Mouse (Mus musculus): ENCODE measurements around the gene Tns1.

Gene Tns1

DNA sequence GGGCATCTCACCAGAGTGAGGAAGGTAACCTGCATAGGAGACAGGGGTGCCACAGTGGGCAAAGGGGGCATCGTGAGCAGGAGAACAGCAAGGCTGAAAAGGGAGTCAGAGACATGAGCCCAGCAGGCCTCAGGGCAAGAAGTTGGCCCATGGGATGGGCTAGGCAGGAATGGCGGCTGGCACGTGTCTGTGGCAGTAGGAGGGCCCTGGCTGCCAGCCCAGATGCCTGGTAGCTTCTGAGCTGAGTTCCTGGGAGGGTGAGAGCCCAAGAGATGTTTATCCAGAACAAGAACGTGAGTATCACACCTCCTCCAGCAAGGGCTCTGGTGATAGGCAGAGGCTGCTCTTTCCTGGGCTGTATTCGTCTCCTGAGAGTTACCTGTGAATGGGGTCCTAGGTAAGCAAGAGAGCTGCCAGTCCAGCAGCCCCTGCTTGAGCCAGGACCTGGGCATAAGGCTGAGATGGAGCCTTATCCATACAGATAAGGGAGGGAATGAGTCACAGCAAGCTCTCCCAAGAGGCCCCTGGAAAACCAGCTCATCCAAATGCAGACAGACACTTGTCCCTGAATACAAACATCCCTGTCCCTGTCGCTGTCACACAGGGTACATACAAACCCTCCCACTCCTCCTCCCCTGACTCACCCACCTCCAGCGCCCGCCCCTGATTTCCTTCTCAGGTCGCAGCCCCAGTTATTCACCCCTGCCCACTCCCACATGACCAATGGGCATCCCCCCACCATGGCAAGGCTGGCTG is 2.2 kb downstream of the Tns1 start:
- DNase-seq (ENCODE audit: low spot score in 2 of 2) = peak in 1 of 2 experiments; percentile 55

GRCm38 (mm10) chr1:74121138-74121537 is 3.1 kb downstream of the Tns1 start:
- DNase-seq (ENCODE audit: low spot score in 2 of 2) = no peak

- DNase-seq (ENCODE audit: low spot score in 2 of 2) = peak; percentile 56 to 65
Observed at GRCm38 (mm10) chr1:74119115-74119514, 5.1 kb downstream of the Tns1 start.

GRCm38 (mm10) chr1:74117876-74118275 is 6.4 kb downstream of the Tns1 start:
- no peak for DNase-seq (ENCODE audit: low spot score in 2 of 2)

GRCm38 (mm10) chr1:74113071-74113470 is 11.2 kb downstream of the Tns1 start:
- peak in 1 of 2 experiments; percentile 49 for DNase-seq (ENCODE audit: low spot score in 2 of 2)

GRCm38 (mm10) chr1:74111696-74112030 is 12.6 kb downstream of the Tns1 start:
- no peak for DNase-seq (ENCODE audit: low spot score in 2 of 2)

DNA sequence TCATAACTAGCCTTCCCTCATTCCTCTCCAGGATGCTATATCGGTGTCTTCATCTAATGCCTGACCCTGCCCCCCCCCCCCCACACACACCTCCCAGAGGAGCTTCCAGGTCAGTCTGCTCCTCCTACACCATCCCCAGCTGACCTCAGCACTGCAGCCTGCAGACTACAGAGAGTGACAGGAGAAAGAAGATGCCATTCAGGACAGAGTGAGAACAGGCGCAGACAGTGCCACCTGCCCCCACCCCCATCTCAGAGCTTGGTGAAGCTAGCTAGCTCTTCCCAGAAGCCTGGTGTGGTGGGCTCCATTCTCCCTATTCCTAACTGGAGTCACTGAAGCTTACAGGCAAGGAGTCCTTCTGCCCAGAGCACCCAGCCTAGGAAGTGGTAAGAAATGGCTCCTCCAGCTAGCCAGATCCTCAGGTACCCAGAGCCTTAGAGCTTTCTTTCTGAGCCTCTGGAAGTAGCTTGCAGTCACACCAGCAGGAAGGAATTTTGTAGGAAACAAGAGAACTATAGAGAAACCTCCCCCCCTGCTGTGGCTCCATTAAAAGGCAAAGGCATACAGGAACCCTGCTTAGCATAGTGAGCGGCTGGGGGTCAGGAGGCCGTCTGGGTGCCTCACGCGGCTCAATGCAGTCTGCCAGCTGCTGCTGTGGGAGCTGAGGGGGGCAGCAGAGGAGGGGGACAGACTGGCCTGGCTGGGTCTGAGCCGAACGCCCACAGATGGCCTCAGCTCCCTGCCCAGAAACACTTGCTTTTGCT is 13.1 kb downstream of the Tns1 start:
- DNase-seq (ENCODE audit: low spot score in 2 of 2) = no peak

GRCm38 (mm10) chr1:74109670-74110069 is 14.6 kb downstream of the Tns1 start:
- no peak for DNase-seq (ENCODE audit: low spot score in 2 of 2)

DNA sequence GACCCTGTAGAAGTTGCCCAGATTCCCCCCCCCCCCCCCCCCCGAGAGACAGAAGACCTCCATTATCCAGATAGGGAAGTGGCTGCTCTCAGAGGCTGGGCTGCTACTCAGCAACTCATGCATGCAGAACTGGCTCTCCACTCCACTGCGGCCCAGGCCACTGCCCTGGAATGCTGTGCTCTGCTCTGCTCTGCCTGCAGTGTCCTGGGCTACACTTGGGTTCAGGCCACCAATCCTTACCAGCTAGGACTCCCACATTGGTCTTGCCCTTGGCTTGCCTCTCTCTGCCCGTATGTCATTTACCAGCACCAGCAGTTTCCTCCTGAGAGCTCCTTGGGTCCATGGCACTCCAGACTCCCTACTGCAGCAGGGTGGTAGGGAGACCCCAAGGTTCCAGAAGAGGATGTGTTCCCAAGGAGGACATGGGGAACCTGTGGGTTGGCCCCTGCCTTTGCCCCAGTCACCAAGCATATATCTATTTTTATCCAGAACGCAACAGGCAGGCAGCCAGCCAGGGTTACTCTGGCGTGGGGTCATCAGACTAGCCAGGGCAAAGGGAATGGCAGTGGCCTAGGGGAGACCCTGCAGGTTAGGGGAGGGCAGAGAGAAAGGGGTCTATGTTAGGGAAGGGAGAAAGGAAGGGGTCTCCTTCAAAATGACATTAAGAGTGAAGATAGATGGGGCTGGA is 16.2 kb downstream of the Tns1 start:
- DNase-seq (ENCODE audit: low spot score in 2 of 2) = no peak

DNA sequence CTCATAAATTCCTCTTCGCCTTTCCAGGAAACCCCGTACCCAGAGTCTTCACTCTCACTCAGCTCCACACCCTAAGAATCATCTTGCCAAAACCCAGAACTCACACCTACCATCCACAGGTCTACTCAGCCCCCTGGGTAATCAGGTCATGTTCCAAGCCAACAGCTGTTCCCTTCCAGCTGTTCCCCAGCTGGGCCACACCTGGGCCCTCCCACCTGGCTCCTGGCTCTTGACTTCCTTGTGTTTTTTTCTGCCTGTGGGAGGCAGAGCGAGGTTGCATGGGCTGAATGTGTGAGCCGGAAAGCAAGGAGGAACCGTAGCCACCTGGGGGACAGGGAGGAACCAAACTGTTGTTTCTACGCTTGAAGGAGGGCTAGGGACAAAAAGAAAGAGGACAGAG is 18.0 kb downstream of the Tns1 start:
- DNase-seq (ENCODE audit: low spot score in 2 of 2) = no peak

- peak; percentile 62 to 76 for DNase-seq (ENCODE audit: low spot score in 2 of 2)
Observed at GRCm38 (mm10) chr1:74105660-74106059, 18.6 kb downstream of the Tns1 start.

- no peak for DNase-seq (ENCODE audit: low spot score in 2 of 2)
Observed at GRCm38 (mm10) chr1:74103654-74104353, 20.4 kb downstream of the Tns1 start.

DNA sequence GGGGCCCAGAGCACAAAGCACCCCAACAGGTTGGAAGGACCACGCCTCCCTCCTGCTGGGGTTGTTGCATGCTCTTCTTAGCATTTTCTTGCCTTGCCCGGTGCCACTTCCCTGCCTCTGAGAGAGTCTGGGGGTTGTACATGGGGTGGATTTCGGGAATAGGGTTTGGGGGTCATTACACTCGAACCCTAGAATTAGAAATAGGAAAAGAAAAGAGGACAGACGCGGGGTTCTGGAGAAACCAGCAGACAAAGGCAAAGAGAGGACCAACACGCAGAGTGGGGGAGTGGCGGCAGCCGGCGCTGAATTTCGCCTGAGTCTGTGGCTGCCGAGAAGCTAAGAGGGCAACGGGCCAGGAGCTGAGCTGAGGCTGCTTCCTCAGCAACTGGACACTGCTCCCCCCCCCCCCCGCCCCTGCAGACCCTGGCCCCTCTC is 25.2 kb downstream of the Tns1 start:
- no peak for DNase-seq (ENCODE audit: low spot score in 2 of 2)

DNA sequence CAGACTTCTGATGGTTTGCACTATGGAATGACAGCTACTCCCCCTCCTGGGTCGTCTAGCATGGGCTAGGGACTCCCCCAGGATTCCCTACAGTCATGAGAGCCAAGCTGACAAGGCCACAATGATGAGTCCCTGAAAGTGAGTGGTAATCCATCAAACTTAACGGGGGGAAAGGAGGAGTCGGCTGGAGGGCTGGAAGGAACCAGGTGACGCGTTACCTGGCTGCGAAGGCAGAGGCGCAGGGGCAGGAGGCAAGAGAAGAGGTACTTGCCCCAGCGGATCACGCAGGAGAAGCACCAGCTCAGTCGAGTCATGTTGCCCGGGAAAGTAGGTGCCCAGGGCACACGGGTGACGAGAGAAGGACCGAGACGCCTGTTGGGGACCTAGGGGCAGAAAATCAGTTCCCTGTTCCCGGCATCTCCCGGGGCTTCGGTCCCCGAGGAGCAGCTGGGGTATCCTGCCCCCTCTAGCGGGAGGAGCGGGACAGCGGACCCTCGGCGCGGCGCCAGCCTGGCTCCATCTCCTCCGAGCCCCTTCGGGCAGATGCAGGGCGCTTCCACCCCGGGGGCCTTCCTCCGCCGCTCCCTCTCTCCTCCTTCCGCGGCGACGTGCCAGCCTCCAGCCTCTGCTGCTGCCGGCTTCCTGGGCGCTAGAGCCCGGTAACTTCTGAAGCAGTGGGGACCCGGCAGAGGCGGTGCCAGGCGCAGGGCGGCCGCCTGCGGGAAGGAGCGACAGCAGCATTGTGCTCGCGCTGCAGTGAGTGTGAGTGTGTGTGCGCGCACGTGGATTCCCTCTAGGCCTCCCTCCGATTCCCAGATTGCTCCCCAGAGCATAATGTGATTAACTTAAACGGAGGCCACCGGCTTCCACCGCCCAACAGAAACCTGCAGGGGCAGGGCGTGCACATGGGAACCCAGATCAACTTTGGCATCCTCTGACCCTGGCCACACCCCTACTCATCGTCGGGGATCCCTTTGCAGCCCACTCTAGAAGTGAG is 25.9 kb downstream of the Tns1 start:
- no peak for DNase-seq (ENCODE audit: low spot score in 2 of 2)

DNA sequence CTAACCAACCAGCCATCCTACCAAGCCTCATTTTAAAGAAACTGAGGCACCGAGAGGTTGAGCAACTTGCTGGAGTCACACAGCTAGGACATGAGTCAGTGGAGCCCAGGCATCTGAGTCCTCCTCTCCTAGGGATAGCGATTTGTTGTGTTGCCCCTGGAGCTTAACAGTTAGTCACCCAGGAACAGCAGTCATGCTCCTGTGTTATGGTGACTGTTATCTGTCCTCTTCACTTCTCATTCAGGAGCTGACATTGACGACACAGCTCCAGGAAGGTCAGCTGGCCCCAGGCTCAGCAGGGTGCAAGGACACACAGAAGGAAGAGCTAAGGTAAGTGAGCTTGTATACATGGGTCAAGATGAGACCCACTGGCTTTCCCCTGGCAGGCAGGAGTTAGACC is 28.5 kb downstream of the Tns1 start:
- DNase-seq (ENCODE audit: low spot score in 2 of 2) = no peak

DNA sequence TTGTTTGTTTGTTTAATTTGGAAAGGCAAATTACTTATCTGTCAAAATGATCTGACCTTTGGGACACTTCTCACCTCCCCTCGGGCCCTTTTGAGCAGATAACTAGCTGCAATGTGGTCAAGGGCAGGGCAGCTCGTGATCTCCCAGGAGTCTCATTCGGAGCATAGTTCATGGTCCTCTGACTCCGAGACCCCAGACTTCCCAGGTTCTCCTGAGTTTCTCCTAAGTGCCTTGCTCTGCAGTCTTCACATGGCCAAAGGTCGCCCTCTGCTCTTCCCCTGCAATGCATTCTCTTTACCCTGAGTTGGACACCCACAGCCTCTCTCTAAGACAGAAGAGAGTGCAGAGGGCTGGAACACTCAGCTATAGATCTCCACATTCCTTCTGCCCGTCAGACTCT is 29.0 kb downstream of the Tns1 start:
- DNase-seq (ENCODE audit: low spot score in 2 of 2) = no peak

DNA sequence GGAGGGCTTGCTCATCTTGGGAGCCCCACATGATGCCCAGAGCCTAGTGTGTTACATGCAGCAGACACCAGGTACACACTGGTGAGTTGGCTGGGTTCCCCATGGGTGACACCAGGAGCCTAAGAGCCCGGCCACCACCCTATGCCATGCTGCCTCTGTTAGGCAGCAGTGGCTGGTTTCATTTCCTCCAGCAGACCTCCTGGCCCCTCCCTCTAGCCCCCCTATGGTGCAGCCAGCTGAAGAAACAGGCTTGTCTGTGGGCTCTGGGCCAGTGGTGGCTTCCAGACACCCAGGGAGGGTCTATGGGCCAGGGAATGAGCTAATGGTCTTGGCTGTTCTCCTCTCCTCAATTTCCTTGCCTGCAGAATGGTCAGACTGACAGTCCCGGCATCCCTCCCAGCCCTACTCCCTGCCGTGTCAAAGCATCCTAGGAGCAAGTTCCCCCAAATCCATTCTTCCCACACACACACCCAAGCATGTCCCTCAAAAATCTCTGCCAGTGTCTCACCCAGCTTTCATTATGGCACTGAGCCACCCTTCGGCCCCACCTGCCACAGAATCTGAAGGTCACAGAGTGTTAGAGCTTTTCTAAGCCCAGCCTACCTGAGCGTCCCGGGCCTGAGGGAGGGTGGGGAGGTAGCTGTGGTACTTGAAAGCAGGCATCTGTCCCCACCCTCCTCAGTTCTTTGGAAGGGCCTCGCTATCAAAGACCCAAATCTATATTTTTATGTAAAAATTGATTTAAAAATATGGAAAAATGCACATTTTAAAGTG is 29.6 kb downstream of the Tns1 start:
- DNase-seq (ENCODE audit: low spot score in 2 of 2) = no peak

GRCm38 (mm10) chr1:74093447-74093846 is 30.8 kb downstream of the Tns1 start:
- no peak for DNase-seq (ENCODE audit: low spot score in 2 of 2)

- peak in 1 of 2 experiments; percentile 70 for DNase-seq (ENCODE audit: low spot score in 2 of 2)
Observed at GRCm38 (mm10) chr1:74092242-74092641, 32.0 kb downstream of the Tns1 start.

DNA sequence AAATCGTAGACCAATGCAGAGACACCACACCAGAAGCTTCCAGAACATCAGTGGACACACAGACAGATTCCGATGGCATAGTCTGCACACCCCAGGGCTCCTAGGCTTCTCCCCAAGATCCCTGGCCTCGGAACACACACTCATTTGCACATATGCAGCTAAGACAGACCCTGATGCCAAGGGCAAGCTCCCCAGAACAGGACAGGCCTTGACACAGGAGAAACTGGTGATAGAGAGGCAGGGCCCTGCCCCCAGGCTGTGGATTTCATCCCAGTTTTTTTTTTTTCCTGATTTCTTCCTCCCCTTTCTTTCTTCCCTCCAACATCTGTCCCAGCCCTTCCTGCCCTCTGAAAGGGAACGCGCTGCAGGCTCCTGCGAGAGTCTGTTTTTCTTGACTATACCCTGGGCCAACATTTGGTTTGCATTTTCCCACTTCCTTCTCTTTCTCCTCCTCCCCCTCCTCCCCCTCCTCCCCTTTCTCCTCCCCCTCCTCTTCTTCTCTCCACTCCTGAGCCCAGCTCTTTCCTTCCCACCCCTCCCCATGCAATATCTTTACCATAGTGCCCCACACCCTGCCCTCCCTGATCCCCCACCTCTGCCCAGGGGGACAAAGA is 32.5 kb downstream of the Tns1 start:
- DNase-seq (ENCODE audit: low spot score in 2 of 2) = no peak

Measured in heart, adult 9 months (tissue).